Mouse (Mus musculus): Measurements from ENCODE around the gene Zcchc2. TPM values are rescaled to one million over a fixed set of nuclear protein-coding genes. Genes with fewer than 3 reads are reported as not detected.

Zcchc2 gene
- polyA plus RNA-seq, 1 experiment from 2014 or later = 3.8 TPM

DNA sequence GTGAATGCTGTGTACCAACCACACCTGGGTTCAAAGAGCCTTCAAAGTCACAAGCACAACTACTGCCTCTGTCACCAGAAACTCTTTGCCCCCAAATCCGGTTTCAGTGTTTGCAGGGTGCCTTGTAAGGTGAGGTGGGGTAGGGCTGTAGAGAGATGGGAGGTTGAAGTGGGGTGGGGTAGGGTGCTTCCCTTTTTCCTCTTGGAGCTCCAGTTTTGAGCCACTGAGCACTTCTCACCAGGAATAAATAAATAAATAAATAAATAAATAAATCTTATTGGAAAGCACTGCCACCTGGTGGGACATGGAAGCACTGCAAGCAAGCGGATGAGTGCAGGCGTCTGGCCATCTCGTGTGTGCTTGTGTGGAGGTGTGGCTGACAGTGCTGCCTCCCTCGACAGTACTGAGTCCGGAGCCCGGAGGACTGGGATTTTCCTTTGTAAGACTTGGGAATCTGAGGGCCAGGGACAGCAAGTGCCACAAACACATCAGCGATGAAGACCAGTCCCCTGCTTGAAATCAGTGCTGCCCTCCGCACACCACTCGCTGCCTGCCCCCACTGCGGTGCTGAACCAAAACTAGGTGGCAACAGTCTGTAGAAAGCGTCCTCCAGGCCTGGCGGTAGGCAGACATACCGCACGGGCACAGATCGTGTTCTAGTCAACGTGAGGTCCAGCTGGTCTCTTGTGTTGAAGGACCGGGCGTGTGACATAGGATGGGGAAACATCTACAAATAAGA is 46.8 kb downstream of the Zcchc2 start:
- H3K9ac ChIP-seq (replicated peaks; ENCODE audit: low read depth, low read length) = no peak overlapping the region
- H3K27ac ChIP-seq (ENCODE audit: low read length) = no peak overlapping the region
- no peaks in the 10 kb centered on the region for H3K36me3 ChIP-seq (ENCODE audit: control insufficient read depth, insufficient read depth, low read length)
- 65% methylated on average over 19 of the region's 19 CpGs for WGBS
- H3K4me3 ChIP-seq (ENCODE audit: low read depth, low read length) = no peak overlapping the region
- H3K4me2 ChIP-seq (replicated peaks; ENCODE audit: low read depth, low read length) = no peak overlapping the region
- peak; percentile 46 for ATAC-seq (ENCODE audit: insufficient number of reproducible peaks, insufficient read depth, low FRiP score, low read depth)
- H3K9me3 ChIP-seq (ENCODE audit: control insufficient read depth, low read depth, low read length) = no peaks in the 10 kb centered on the region
- H3K27me3 ChIP-seq (ENCODE audit: control insufficient read depth, insufficient read depth, low read length) = no peaks in the 10 kb centered on the region
- no peaks in the 10 kb centered on the region for H3K4me1 ChIP-seq (ENCODE audit: control insufficient read depth, insufficient read depth, low read length)

DNA sequence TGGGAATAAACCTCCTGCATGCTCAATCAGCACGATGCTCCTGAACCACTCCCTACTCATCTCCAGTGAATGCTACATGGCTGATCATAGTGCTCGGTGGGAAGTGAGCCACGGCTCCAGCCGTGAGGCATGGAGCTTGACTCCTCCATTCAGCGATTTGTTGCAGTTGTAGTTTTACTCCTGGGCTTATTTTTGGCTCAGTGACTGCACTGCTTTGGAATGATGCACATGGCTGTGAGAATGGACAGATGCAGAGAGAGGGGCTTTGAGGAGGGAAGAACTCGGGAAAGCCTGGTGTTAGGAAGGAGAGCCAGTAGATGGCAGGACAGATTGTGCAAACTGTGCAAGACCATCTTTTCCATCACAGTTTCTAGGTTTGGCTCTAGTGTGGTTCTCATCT is 49.1 kb downstream of the Zcchc2 start:
- Histone ChIP-seq H3K4me1 (ENCODE audit: control insufficient read depth, insufficient read depth, low read length) (no peaks in the 10 kb centered on the region), H3K36me3 (ENCODE audit: control insufficient read depth, insufficient read depth, low read length) (no peaks in the 10 kb centered on the region), H3K9me3 (ENCODE audit: control insufficient read depth, low read depth, low read length) (no peaks in the 10 kb centered on the region), H3K9ac (replicated peaks; ENCODE audit: low read depth, low read length) (no peak overlapping the region), H3K4me2 (replicated peaks; ENCODE audit: low read depth, low read length) (no peak overlapping the region), H3K27ac (ENCODE audit: low read length) (no peak overlapping the region), H3K4me3 (ENCODE audit: low read depth, low read length) (no peak overlapping the region), H3K27me3 (ENCODE audit: control insufficient read depth, insufficient read depth, low read length) (no peaks in the 10 kb centered on the region)
- WGBS = 62% methylated on average over 6 of the region's 6 CpGs
- peak; percentile 50; the same call in 1 of the 2 replicates for ATAC-seq (ENCODE audit: insufficient number of reproducible peaks, insufficient read depth, low FRiP score, low read depth)

- Histone ChIP-seq H3K4me2 (replicated peaks; ENCODE audit: low read depth, low read length) (no peak overlapping the region), H3K36me3 (ENCODE audit: control insufficient read depth, insufficient read depth, low read length) (no peaks in the 10 kb centered on the region), H3K27me3 (ENCODE audit: control insufficient read depth, insufficient read depth, low read length) (no peaks in the 10 kb centered on the region), H3K9me3 (ENCODE audit: control insufficient read depth, low read depth, low read length) (no peaks in the 10 kb centered on the region), H3K9ac (replicated peaks; ENCODE audit: low read depth, low read length) (no peak overlapping the region), H3K4me3 (ENCODE audit: low read depth, low read length) (no peak overlapping the region), H3K4me1 (ENCODE audit: control insufficient read depth, insufficient read depth, low read length) (no peaks in the 10 kb centered on the region), H3K27ac (ENCODE audit: low read length) (no peak overlapping the region)
- 92% methylated on average over 4 of the region's 4 CpGs for WGBS
- ATAC-seq (ENCODE audit: insufficient number of reproducible peaks, insufficient read depth, low FRiP score, low read depth) = no peak
These were observed 50.1 kb downstream of the Zcchc2 start for GRCm38 (mm10) chr1:106040271-106040670.

- H3K4me2 ChIP-seq (replicated peaks; ENCODE audit: low read depth, low read length) = no peak overlapping the region
- WGBS = 86% methylated on average over 9 of the region's 9 CpGs
- ATAC-seq (ENCODE audit: insufficient number of reproducible peaks, insufficient read depth, low FRiP score, low read depth) = no peak
These were observed 52.0 kb downstream of the Zcchc2 start for GRCm38 (mm10) chr1:106042221-106042620.

GRCm38 (mm10) chr1:106043053-106043820 is 53.0 kb downstream of the Zcchc2 start:
- ATAC-seq (ENCODE audit: insufficient number of reproducible peaks, insufficient read depth, low FRiP score, low read depth) = no peak
- WGBS = 81% methylated on average over 4 of the region's 4 CpGs

More at GRCm38 (mm10) chr1:106042221-106042620, 52.0 kb downstream of the Zcchc2 start:
- Histone ChIP-seq H3K27ac (ENCODE audit: low read length) (no peak overlapping the region), H3K36me3 (ENCODE audit: control insufficient read depth, insufficient read depth, low read length) (no peaks in the 10 kb centered on the region), H3K27me3 (ENCODE audit: control insufficient read depth, insufficient read depth, low read length) (no peaks in the 10 kb centered on the region), H3K9ac (replicated peaks; ENCODE audit: low read depth, low read length) (no peak overlapping the region), H3K9me3 (ENCODE audit: control insufficient read depth, low read depth, low read length) (no peaks in the 10 kb centered on the region), H3K4me3 (ENCODE audit: low read depth, low read length) (no peak overlapping the region), H3K4me1 (ENCODE audit: control insufficient read depth, insufficient read depth, low read length) (no peaks in the 10 kb centered on the region)

DNA sequence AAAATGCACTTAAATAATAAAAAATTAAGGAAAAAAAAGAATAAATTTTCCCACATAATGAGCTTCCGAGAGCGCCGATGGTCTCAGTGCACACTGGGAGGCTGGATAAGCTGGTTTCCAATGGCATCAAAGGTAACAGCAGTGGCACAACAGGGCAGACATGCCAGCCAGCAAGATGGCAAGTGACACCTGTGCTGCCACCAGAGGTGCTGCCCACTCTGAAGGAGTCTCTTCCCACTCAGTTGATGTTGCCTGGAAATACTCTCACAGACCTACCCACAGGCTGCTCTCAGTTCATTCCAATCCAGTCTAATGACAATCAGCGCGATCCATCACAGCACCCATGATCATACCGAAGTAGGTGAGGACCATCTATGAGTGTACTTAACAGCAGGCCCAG is 58.8 kb downstream of the Zcchc2 start:
- no peak for ATAC-seq (ENCODE audit: insufficient number of reproducible peaks, insufficient read depth, low FRiP score, low read depth)
- H3K9ac ChIP-seq (replicated peaks; ENCODE audit: low read depth, low read length) = no peak overlapping the region
- no peaks in the 10 kb centered on the region for H3K27me3 ChIP-seq (ENCODE audit: control insufficient read depth, insufficient read depth, low read length)
- H3K9me3 ChIP-seq (ENCODE audit: control insufficient read depth, low read depth, low read length) = no peaks in the 10 kb centered on the region
- 96% methylated on average over 6 of the region's 6 CpGs for WGBS
- no peak overlapping the region for H3K4me2 ChIP-seq (replicated peaks; ENCODE audit: low read depth, low read length)
- H3K36me3 ChIP-seq (ENCODE audit: control insufficient read depth, insufficient read depth, low read length) = no peaks in the 10 kb centered on the region
- H3K27ac ChIP-seq (ENCODE audit: low read length) = no peak overlapping the region
- H3K4me3 ChIP-seq (ENCODE audit: low read depth, low read length) = no peak overlapping the region
- H3K4me1 ChIP-seq (ENCODE audit: control insufficient read depth, insufficient read depth, low read length) = no peaks in the 10 kb centered on the region

More at GRCm38 (mm10) chr1:106043053-106043820, 53.0 kb downstream of the Zcchc2 start:
- Histone ChIP-seq H3K27me3 (ENCODE audit: control insufficient read depth, insufficient read depth, low read length) (no peaks in the 10 kb centered on the region), H3K4me2 (replicated peaks; ENCODE audit: low read depth, low read length) (no peak overlapping the region), H3K9ac (replicated peaks; ENCODE audit: low read depth, low read length) (no peak overlapping the region), H3K4me1 (ENCODE audit: control insufficient read depth, insufficient read depth, low read length) (no peaks in the 10 kb centered on the region), H3K9me3 (ENCODE audit: control insufficient read depth, low read depth, low read length) (no peaks in the 10 kb centered on the region), H3K36me3 (ENCODE audit: control insufficient read depth, insufficient read depth, low read length) (no peaks in the 10 kb centered on the region), H3K27ac (ENCODE audit: low read length) (no peak overlapping the region), H3K4me3 (ENCODE audit: low read depth, low read length) (no peak overlapping the region)

GRCm38 (mm10) chr1:106054978-106055377 is 64.8 kb downstream of the Zcchc2 start:
- no peaks in the 10 kb centered on the region for H3K27me3 ChIP-seq (ENCODE audit: control insufficient read depth, insufficient read depth, low read length)

DNA sequence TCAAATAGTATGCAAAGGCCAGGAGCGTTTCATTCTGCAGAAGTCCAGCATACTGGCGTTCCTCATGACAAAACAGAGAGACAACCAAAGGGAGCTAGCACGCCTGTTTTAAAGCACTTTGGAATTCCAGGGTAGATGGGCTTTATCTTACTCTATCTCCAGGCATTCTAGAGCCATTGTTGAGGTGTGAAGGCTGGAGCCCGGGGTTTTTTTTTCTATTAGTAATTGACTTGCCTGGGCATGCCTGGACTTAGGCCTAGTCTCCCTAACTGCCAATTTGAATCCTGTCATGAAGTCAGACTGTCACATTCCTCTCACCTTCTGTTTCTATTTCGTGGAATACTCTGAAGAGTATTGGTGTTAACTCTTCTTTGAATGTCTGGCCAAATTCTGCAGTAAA is 68.1 kb downstream of the Zcchc2 start:
- Histone ChIP-seq H3K4me3 (ENCODE audit: low read depth, low read length) (no peak overlapping the region), H3K27ac (ENCODE audit: low read length) (no peak overlapping the region), H3K27me3 (ENCODE audit: control insufficient read depth, insufficient read depth, low read length) (no peaks in the 10 kb centered on the region), H3K36me3 (ENCODE audit: control insufficient read depth, insufficient read depth, low read length) (no peaks in the 10 kb centered on the region), H3K4me1 (ENCODE audit: control insufficient read depth, insufficient read depth, low read length) (no peaks in the 10 kb centered on the region), H3K9ac (replicated peaks; ENCODE audit: low read depth, low read length) (no peak overlapping the region), H3K9me3 (ENCODE audit: control insufficient read depth, low read depth, low read length) (no peaks in the 10 kb centered on the region), H3K4me2 (replicated peaks; ENCODE audit: low read depth, low read length) (no peak overlapping the region)
- 60% methylated on average over 5 of the region's 5 CpGs for WGBS
- ATAC-seq (ENCODE audit: insufficient number of reproducible peaks, insufficient read depth, low FRiP score, low read depth) = no peak

More at GRCm38 (mm10) chr1:106054978-106055377, 64.8 kb downstream of the Zcchc2 start:
- H3K4me3 ChIP-seq (ENCODE audit: low read depth, low read length) = no peak overlapping the region
- H3K36me3 ChIP-seq (ENCODE audit: control insufficient read depth, insufficient read depth, low read length) = no peaks in the 10 kb centered on the region
- no peak overlapping the region for H3K27ac ChIP-seq (ENCODE audit: low read length)
- no peak overlapping the region for H3K9ac ChIP-seq (replicated peaks; ENCODE audit: low read depth, low read length)
- H3K4me1 ChIP-seq (ENCODE audit: control insufficient read depth, insufficient read depth, low read length) = no peaks in the 10 kb centered on the region
- H3K9me3 ChIP-seq (ENCODE audit: control insufficient read depth, low read depth, low read length) = no peaks in the 10 kb centered on the region
- WGBS = 68% methylated on average over 6 of the region's 6 CpGs
- no peak overlapping the region for H3K4me2 ChIP-seq (replicated peaks; ENCODE audit: low read depth, low read length)
- ATAC-seq (ENCODE audit: insufficient number of reproducible peaks, insufficient read depth, low FRiP score, low read depth) = no peak
